Mouse (Mus musculus) forebrain, embryonic 15.5 days (tissue): Measurements from ENCODE around the gene Atp6v0a4. TPM values are rescaled to one million over a fixed set of nuclear protein-coding genes. Genes with fewer than 3 reads are reported as not detected.

Experiments used
- ATAC-seq: fragments of 200-750 bp; cut with Nextera tagmentation; replicated peaks from 2 replicates; pipeline ENCODE4 v1.8.0; 2017; ENCODE audit warnings: mild to moderate bottlenecking, moderate TSS enrichment, moderate library complexity
- H3K27ac ChIP-seq: fragments of 300-500 bp; sonication (generic); replicated peaks from 2 replicates; pipeline ENCODE4 v1.5.1; 2015; ENCODE audit warnings: mild to moderate bottlenecking, inconsistent platforms
- H3K27me3 ChIP-seq: fragments of 300-500 bp; sonication (generic); 2 replicates; pipeline ENCODE4 v1.6.1; 2015; ENCODE audit warnings: inconsistent platforms
- H3K36me3 ChIP-seq: fragments of 300-500 bp; sonication (generic); 2 replicates; pipeline ENCODE4 v1.6.1; 2015; ENCODE audit warnings: mild to moderate bottlenecking, inconsistent platforms
- H3K4me1 ChIP-seq: fragments of 300-500 bp; sonication (generic); 2 replicates; pipeline ENCODE4 v1.6.1; 2015; ENCODE audit warnings: inconsistent platforms
- H3K4me2 ChIP-seq: fragments of 300-500 bp; sonication (generic); replicated peaks from 2 replicates; pipeline ENCODE4 v1.6.1; 2015; ENCODE audit warnings: mild to moderate bottlenecking, inconsistent platforms
- H3K4me3 ChIP-seq: fragments of 300-500 bp; sonication (generic); 2 replicates; pipeline ENCODE4 v1.5.1; 2015; ENCODE audit warnings: mild to moderate bottlenecking, inconsistent platforms
- H3K9ac ChIP-seq: fragments of 300-500 bp; sonication (generic); replicated peaks from 2 replicates; pipeline ENCODE4 v1.6.1; 2015; ENCODE audit warnings: mild to moderate bottlenecking, inconsistent platforms
- H3K9me3 ChIP-seq: fragments of 300-500 bp; sonication (generic); 2 replicates; pipeline ENCODE4 v1.6.1; 2016; ENCODE audit warnings: inconsistent platforms
- WGBS: fragments of 180-500 bp; shearing (Covaris S2); methylation state at CpG from one replicate; pipeline ENCODE4 v1.1.7; 2015; ENCODE audit warnings: mixed read lengths; 5-methylcytosine and 5-hydroxymethylcytosine counted together
- polyA plus RNA-seq: library from polyadenylated mRNA; unstranded; fragments of >200 nt; fragmentation: Nextera tagmentation; extraction: Ambion mirVana; gene quantifications from 2 replicates; pipeline ENCODE4 v1.2.1, GENCODE M21; 2015

Gene Atp6v0a4
- polyA plus RNA-seq, 1 experiment from 2014 or later: 0.19 TPM

- Histone ChIP-seq H3K4me1 (no peaks in the 10 kb centered on the region), H3K27me3 (no peaks in the 10 kb centered on the region), H3K9me3 (no peaks in the 10 kb centered on the region), H3K4me2 (no peak overlapping the region), H3K36me3 (peaks cover 37% of the 10 kb centered on the region), H3K4me3 (no peak overlapping the region), H3K27ac (no peak overlapping the region), H3K9ac (no peak overlapping the region)
- 81% methylated on average over 18 of the region's 18 CpGs for WGBS
- ATAC-seq: no peak
Measured at GRCm38 (mm10) chr6:38123471-38124206, 747 bp downstream of the Atp6v0a4 start.

GRCm38 (mm10) chr6:38122791-38123190, 1.6 kb downstream of the Atp6v0a4 start:
- H3K27me3 ChIP-seq: no peaks in the 10 kb centered on the region
- peaks cover 29% of the 10 kb centered on the region for H3K36me3 ChIP-seq
- WGBS: 73% methylated on average over 6 of the region's 6 CpGs
- H3K4me2 ChIP-seq: no peak overlapping the region
- H3K27ac ChIP-seq: no peak overlapping the region
- H3K9me3 ChIP-seq: no peaks in the 10 kb centered on the region
- ATAC-seq: no peak
- no peak overlapping the region for H3K9ac ChIP-seq
- H3K4me3 ChIP-seq: no peak overlapping the region
- no peaks in the 10 kb centered on the region for H3K4me1 ChIP-seq

DNA sequence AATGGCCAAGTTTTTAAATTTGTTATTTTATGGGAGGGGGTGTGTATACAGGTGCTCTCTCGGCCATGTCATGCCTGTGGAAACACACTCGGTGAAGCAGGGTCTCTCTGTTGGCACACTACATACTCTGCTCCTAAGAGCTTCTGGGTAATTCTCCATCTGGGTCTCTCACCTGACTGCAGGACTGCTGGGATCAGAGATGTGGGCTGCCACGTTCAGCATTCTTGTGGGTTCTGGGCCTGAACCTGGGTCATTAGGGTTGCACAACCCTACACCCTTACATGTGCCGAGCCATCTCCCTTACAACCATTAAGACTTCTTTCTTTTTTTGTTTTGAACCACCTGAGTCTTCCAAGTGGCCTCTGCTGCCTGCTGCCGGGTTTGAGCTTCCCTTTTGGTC, 2.5 kb downstream of the Atp6v0a4 start:
- 90% methylated on average over 5 of the region's 5 CpGs for WGBS

DNA sequence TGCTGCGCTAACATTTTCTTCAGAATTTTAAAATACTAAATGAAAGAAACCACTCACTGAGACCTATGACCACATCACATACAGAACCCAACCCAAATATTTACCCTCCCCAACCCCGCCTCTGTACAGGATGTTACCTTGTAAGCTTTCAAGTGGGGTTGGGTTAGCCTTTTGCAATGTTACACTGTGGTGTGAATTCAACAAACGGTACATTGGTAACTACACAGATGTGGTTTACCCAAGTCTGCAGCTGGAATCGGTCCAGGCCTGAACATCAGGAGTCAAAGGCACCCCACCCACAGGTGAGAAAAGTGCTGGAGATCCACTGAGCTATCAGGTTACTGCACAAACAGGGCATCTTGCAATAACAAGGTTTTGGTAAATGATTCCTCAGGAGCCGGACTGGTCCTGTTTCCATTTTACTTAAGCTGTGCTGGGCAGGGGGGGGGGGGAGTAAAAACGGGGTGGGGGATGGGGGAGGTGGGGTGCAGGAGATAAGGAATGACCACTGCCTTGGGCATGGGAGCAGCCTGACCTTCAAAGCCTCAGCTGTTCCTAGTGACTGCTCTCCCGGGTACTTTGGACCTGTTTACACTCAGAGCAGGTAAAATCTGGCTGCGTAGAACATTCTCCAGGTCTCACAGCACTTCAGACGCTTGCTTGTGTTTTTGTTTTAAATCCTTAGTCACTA, 3.6 kb downstream of the Atp6v0a4 start:
- H3K27me3 ChIP-seq: no peaks in the 10 kb centered on the region
- no peak overlapping the region for H3K4me3 ChIP-seq
- H3K9ac ChIP-seq: no peak overlapping the region
- H3K4me2 ChIP-seq: no peak overlapping the region
- H3K27ac ChIP-seq: no peak overlapping the region
- no peak for ATAC-seq
- peaks cover 16% of the 10 kb centered on the region for H3K36me3 ChIP-seq
- H3K4me1 ChIP-seq: no peaks in the 10 kb centered on the region
- H3K9me3 ChIP-seq: no peaks in the 10 kb centered on the region
- WGBS: 83% methylated on average over 9 of the region's 9 CpGs

More for the DNA sequence above, 2.5 kb downstream of the Atp6v0a4 start:
- no peak for ATAC-seq
- no peak overlapping the region for H3K27ac ChIP-seq
- H3K4me3 ChIP-seq: no peak overlapping the region
- no peak overlapping the region for H3K4me2 ChIP-seq
- H3K9ac ChIP-seq: no peak overlapping the region
- H3K4me1 ChIP-seq: no peaks in the 10 kb centered on the region
- peaks cover 23% of the 10 kb centered on the region for H3K36me3 ChIP-seq
- no peaks in the 10 kb centered on the region for H3K9me3 ChIP-seq
- H3K27me3 ChIP-seq: no peaks in the 10 kb centered on the region

- H3K9ac ChIP-seq: no peak overlapping the region
- no peaks in the 10 kb centered on the region for H3K27me3 ChIP-seq
- no peak overlapping the region for H3K27ac ChIP-seq
- no peak overlapping the region for H3K4me2 ChIP-seq
- ATAC-seq: no peak
- no peaks in the 10 kb centered on the region for H3K36me3 ChIP-seq
- WGBS: 89% methylated on average over 6 of the region's 6 CpGs
- H3K4me1 ChIP-seq: no peaks in the 10 kb centered on the region
- H3K4me3 ChIP-seq: no peak overlapping the region
- no peaks in the 10 kb centered on the region for H3K9me3 ChIP-seq
Measured at GRCm38 (mm10) chr6:38118341-38118740, 6.0 kb downstream of the Atp6v0a4 start.

DNA sequence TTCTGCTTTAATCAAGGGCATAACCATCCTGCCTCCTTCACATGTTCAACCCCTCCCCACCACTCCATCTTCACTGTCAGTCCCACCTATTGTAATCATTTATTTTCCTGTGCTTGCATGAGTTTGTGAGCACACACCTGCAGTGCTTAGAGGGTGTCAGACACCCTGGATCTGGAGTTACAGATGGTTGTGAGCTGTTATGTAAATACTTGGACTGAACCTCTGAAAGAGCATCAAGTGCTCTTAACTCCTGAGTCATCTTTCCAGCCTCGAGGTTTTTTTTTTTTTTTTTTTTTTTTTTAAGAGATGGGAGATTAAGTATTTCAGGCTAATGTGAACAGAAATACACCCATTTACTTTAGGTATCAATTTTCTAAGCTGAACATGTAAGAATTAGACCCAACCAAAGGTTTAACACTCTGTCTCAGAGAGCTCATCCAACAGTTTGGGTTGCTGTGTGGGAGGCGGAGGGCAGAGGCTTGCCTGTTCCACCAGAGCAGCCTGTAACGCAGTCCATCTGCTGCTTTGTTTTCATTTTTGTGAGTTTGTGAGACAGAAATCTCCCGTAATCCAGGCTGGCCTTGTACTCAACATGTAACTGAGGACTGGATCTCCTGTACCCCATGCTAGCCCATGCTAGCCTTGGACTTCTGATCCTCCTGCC, 8.1 kb downstream of the Atp6v0a4 start:
- 62% methylated on average over 4 of the region's 4 CpGs for whole genome bisulfite sequencing
- H3K4me1 ChIP-seq: no peaks in the 10 kb centered on the region
- no peak overlapping the region for H3K9ac ChIP-seq
- H3K36me3 ChIP-seq: no peaks in the 10 kb centered on the region
- no peak overlapping the region for H3K27ac ChIP-seq
- no peak overlapping the region for H3K4me3 ChIP-seq
- H3K27me3 ChIP-seq: no peaks in the 10 kb centered on the region
- no peaks in the 10 kb centered on the region for H3K9me3 ChIP-seq
- no peak overlapping the region for H3K4me2 ChIP-seq
- no peak for ATAC-seq

DNA sequence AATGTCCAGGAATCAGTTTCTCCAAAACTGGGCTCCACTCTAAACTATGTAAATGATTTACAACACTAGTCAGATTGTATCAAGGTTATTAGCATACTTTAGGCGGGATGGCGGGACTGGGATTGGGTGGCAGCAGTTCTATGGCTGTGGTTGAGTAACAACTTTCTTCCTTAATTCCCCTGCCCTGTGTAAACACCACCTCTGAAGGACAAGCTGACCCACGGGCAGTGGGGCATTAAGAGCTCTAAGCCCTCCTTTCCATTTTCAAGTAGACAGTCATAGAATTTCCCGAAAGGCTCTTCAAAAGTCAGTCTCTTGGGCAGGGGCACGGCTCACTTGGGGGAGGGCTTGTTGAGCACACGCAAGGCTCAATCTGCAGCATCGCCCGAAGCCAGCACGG, 13.5 kb downstream of the Atp6v0a4 start:
- peaks cover 3% of the 10 kb centered on the region; the same call in 1 of the 2 replicates for H3K4me1 ChIP-seq
- 71% methylated on average over 9 of the region's 9 CpGs for WGBS
- no peak overlapping the region for H3K27ac ChIP-seq
- H3K4me2 ChIP-seq: no peak overlapping the region
- H3K9me3 ChIP-seq: no peaks in the 10 kb centered on the region
- H3K4me3 ChIP-seq: no peak overlapping the region
- H3K9ac ChIP-seq: no peak overlapping the region
- ATAC-seq: no peak
- no peaks in the 10 kb centered on the region for H3K27me3 ChIP-seq
- H3K36me3 ChIP-seq: no peaks in the 10 kb centered on the region

DNA sequence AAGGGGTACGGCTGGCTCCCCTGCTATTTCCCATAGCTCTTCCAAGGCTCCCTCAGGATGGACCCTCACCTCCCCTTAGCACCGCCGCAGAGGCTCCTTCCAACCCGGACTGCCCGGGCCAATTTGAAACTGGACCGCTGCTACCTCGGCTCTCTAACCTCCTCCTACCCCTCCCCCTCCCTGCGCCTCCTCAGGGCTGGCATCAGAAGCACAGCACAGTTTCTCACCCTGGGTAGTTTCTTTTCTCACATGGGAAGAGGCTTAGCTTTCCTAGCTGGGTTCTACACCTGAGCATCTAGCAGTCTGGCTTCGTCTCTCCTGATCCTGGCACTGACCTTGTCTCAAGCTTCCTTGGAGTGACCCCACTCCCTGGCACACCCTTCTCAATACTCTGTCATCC, 14.5 kb downstream of the Atp6v0a4 start:
- no peak for ATAC-seq
- no peak overlapping the region for H3K4me3 ChIP-seq
- WGBS: 14% methylated on average over 9 of the region's 9 CpGs

DNA sequence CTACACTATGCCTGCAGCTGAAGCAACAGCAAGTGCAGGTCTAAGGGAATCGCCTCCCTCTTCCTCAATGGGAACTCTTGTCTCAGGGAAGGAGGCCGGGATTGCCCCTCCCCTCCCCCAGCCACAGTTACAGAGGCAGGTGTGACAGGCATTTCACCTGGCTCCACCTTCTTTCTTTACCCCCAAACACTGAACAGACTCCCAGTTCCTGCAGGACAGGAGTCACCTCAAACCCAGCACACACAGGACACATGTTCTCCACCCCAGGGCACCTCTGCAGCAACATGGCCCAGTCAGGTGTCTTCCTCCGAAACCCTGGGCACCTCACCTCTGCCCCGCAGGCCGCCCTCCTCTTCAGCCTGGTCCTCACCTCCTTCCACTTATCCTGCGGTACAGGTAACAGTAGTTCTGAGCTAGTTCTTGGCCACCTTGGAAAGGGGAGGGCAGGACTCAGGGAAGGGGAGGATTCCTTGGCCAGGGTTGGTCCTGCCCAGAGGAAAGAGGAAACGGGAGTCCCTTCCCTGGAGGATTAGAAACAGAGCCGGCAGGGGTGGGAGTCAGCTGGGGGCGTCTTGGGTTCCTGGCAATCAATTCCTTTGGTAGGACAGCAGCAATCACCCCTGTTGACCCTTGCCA, 15.1 kb downstream of the Atp6v0a4 start, which contains the start of gene Tmem213:
Tmem213 (plus strand) TSS at position 96 of the 636 bp plus-strand sequence.
- Histone ChIP-seq H3K4me2 (no peak within 1 kb of the TSS), H3K36me3 (no peaks in the 10 kb centered on the region), H3K9me3 (no peaks in the 10 kb centered on the region), H3K4me1 (peaks cover 3% of the 10 kb centered on the region; the same call in 1 of the 2 replicates), H3K4me3 (no peak within 1 kb of the TSS), H3K27me3 (no peaks in the 10 kb centered on the region), H3K9ac (no peak within 1 kb of the TSS), H3K27ac (no peak within 1 kb of the TSS)
- ATAC-seq: 0 out of 2 replicates have a peak, but pooled peaks have one; percentile 35
- 28% methylated on average over 9 of the region's 9 CpGs for WGBS

More for the DNA sequence above, 14.5 kb downstream of the Atp6v0a4 start:
- Histone ChIP-seq H3K4me1 (peaks cover 3% of the 10 kb centered on the region; the same call in 1 of the 2 replicates), H3K27ac (no peak overlapping the region), H3K4me2 (no peak overlapping the region), H3K27me3 (no peaks in the 10 kb centered on the region), H3K36me3 (no peaks in the 10 kb centered on the region), H3K9me3 (no peaks in the 10 kb centered on the region), H3K9ac (no peak overlapping the region)

DNA sequence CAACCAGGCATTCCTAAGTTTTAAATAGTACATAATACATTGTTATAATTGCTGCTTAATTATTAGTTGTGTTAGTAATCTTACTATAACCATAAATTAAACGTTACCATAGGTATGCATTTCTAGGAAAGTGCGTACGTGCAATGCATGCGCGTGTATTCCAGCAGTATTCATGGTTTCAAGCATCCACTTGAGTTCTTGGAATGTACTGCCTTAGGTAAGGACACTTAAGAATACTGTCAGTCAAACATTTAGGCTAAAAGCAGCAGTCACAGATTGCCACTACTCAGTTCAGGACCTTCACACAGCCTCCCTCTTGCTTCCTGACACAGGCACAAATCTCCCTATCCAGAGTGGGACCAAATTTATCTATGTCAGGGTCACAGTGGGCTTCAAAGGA, 15.9 kb downstream of the Atp6v0a4 start:
- no peaks in the 10 kb centered on the region for H3K9me3 ChIP-seq
- H3K4me2 ChIP-seq: no peak overlapping the region
- WGBS: 90% methylated on average over 5 of the region's 5 CpGs
- no peaks in the 10 kb centered on the region for H3K36me3 ChIP-seq
- no peak overlapping the region for H3K27ac ChIP-seq
- no peak overlapping the region for H3K4me3 ChIP-seq
- H3K9ac ChIP-seq: no peak overlapping the region
- ATAC-seq: no peak
- H3K4me1 ChIP-seq: peaks cover 3% of the 10 kb centered on the region; the same call in 1 of the 2 replicates
- H3K27me3 ChIP-seq: no peaks in the 10 kb centered on the region

DNA sequence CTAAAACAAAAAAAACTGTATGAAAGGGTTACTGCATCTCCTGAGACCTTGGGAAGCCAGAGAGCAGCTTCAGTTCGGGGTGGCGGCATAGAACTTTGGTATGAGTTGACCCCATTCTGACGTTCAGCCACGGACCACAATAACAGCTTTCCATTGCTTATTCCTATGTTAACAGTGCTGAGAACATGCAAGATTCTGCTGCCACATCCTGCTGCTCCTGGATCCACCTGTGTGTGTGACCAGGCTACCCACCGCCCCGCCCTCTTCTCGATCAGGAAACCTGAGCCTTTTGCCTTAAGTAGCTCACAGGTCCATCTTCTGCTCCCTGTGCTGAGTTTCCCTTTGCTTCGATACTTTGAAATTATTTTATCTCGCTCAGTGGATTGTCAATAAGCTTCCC, 18.5 kb downstream of the Atp6v0a4 start:
- no peak overlapping the region for H3K4me2 ChIP-seq
- no peak overlapping the region for H3K9ac ChIP-seq
- H3K27me3 ChIP-seq: no peaks in the 10 kb centered on the region
- no peaks in the 10 kb centered on the region for H3K36me3 ChIP-seq
- H3K4me3 ChIP-seq: no peak overlapping the region
- WGBS: 91% methylated on average over 9 of the region's 9 CpGs
- H3K4me1 ChIP-seq: peaks cover 3% of the 10 kb centered on the region; the same call in 1 of the 2 replicates
- no peaks in the 10 kb centered on the region for H3K9me3 ChIP-seq
- ATAC-seq: no peak
- H3K27ac ChIP-seq: no peak overlapping the region

GRCm38 (mm10) chr6:38103775-38104174, 20.6 kb downstream of the Atp6v0a4 start:
- Histone ChIP-seq H3K27me3 (no peaks in the 10 kb centered on the region), H3K27ac (no peak overlapping the region)

More at GRCm38 (mm10) chr6:38103775-38104174, 20.6 kb downstream of the Atp6v0a4 start:
- no peak overlapping the region for H3K9ac ChIP-seq
- no peaks in the 10 kb centered on the region for H3K4me1 ChIP-seq
- H3K4me2 ChIP-seq: no peak overlapping the region
- H3K36me3 ChIP-seq: no peaks in the 10 kb centered on the region
- no peak for ATAC-seq
- H3K9me3 ChIP-seq: peaks cover 1% of the 10 kb centered on the region; the same call in 1 of the 2 replicates
- H3K4me3 ChIP-seq: no peak overlapping the region
- 58% methylated on average over 6 of the region's 6 CpGs for WGBS
